Mouse (Mus musculus): ENCODE results near the gene Selenoo.

The Selenoo gene

DNA sequence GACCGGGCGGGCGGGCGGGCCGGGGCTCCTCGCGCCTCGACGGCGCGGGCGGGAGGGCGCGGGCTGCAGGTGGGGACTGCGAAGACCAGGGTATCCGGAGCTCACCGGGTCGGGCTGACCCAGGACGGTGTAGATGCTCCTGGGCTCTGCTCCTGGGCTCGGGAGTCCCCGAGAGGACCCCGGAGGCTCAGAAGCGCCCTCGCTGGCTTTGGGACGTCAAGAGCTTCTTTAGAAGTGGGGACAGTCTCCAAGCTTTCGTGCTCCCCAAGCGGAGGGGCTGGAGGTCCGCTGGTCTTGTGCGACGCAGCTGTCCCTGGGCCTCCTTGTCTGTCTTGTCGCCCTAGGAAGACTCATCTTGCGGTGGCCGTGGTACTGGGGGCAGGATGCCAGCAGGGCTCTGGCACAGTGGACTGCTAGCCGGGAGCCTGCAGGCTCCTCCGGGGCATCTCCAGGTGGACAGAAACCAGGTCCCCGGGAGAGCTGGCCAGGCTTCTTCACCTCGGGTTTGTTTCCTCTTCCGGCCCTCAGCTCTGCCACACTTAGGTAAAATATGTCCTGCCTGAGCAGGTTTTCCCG, 12.6 kb upstream of the Selenoo start:
- peak; percentile 41 for DNase-seq

- peak; percentile 71 for DNase-seq
Measured at GRCm38 (mm10) chr15:89078208-89078836, 10.6 kb upstream of the Selenoo start.

DNA sequence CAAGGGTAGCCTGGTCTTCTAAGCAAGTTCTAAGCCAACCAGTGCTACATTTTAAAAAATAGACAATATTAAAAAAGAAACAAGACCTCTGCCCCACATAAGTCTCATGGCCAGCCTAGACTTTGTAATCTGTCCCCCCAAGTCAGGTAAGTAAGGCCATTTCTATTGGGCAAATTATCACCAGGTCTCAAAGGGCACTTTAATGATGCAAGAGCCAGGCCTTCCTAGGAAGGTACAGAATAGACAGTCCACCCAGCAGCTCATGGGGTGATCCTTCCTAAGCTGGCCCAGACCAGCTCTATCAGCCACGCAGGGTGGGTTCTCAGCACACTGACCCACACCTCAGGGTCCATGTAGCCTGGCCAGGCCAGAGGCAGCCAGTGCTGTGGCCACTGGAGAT, 5.0 kb upstream of the Selenoo start:
- no peak for DNase-seq

GRCm38 (mm10) chr15:89084826-89085225, 4.1 kb upstream of the Selenoo start:
- DNase-seq = no peak

DNA sequence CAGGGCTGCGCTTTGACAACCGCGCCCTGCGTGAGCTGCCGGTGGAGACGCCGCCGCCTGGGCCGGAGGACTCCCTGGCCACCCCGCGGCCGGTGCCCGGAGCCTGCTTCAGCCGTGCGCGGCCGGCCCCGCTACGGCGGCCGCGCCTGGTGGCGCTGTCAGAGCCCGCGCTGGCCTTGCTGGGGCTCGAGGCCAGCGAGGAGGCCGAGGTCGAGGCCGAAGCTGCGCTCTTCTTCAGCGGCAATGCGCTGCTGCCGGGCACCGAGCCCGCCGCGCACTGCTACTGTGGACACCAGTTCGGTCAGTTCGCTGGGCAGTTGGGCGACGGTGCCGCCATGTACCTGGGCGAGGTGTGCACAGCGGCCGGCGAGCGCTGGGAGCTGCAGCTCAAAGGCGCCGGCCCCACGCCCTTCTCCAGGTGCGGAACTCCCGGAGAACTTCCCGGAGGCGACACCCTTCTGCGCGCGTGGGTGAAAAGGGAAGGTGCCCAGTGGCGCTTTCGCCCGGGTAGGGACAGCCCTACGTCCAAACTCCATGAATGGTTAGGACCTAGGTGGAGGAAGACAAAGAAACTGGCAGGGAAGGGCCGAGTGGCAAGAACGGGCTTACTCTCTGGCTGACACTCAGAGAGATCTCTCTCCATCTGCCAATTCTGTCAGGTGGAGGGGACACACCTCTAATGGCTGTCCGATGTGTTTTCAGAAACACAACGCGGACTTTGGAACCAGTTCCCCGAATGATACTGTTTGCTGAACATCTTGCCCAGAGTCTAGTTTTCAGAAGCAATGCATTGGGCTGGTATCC, 566 bp downstream of the Selenoo start:
- peak; percentile 35 for DNase-seq

- no peak for DNase-seq
Measured at GRCm38 (mm10) chr15:89090662-89091061, 1.8 kb downstream of the Selenoo start.

DNA sequence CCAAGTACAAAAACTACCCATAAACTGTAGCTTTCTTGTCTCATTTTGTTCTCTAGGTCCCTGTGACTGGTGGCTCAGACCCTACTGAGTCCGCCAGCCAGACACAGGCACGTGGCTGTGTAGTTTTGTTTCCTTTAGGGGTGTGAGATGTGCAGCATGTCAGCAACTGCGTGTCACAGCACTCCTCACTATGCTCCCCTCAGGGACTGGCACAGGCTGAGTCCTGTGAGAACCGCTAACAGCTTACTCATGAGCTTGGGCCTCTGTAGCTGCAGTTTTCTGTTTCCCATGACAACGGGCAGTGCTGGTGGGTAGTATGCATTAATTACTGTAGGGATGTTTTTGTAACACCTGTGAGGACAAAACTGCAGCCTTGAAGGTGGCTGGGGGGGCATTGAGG, 3.3 kb downstream of the Selenoo start:
- no peak for DNase-seq

DNA sequence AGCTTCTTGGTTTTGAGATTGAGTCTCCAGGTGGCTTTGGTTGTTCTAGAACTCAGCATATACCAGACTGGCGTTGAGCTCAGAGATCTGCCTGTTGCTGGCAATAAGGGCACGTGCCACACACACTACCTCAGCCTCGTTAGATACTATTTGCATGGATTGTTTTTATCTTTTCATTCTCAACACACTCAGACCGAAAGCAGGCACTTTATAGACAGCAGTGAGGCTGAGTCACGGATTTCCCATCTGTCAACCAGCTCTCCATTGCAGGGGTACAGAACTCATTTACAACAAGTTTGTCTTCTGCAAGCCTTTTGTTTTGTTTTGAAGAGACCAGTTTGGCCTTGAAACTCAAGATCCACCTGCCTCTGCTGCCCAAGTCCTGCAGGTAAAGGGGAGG, 8.6 kb downstream of the Selenoo start:
- DNase-seq = no peak

DNA sequence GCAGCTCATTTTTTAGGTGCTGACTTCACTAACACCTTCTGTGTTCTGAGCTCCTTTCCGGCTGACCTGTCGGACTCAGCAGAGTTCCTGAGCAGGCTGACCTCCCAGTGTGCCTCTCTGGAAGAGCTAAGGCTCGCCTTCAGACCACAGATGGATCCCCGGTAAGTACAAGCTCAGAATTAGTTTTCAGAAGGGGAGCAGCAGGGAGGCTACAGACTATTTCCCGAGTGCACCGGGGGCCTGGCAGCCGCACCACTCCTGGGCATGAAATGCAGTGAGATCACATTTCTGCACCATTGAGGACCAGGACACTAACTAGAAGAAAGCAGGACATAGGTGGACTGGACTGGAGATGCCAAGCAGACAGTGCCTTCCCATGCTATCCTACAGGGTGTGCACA, 9.7 kb downstream of the Selenoo start:
- DNase-seq = no peak

DNA sequence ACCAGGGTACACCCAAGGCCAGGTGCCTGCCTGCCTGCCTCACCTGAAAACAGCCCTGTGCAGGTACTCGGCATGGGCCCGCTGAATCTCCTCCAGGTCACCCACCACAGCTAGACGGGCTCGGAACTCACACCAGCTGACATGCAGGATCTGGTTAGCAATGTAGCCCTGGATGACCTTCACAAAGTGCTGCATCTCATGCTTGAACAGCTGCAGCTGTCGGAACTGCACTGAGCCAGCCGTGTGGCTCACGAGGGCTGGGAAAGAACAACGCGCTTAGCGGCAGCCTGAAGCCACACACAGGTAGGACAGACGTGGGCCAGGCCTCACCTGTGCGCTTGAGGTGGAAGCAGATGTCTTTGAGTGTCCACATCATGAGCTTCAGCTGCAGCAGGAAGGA, 11.9 kb downstream of the Selenoo start:
- no peak for DNase-seq

DNA sequence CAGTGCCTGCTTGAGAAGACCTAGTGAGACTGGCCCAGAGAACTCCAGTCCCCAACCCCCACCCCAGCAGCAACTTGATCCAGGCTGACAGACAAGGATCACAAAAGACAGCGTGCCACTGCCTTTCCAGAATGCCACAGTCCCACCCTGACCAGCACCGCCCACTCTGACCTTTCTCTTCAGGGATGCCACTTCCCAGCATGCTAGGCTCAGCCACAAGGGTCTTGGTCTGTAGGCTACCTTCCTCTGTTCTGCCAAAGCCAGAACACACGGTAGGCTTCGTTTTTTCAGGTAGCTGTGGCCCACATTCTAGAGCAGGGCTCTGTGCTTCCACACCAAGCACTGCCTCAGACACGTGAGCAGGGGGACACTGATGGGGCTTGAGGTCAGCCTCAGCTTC, 13.8 kb downstream of the Selenoo start:
- no peak for DNase-seq

- no peak for DNase-seq
Measured at GRCm38 (mm10) chr15:89103921-89104320, 15.0 kb downstream of the Selenoo start.

GRCm38 (mm10) chr15:89104425-89104824, 15.5 kb downstream of the Selenoo start:
- DNase-seq = no peak

GRCm38 (mm10) chr15:89106073-89106472, 17.2 kb downstream of the Selenoo start:
- no peak for DNase-seq

DNA sequence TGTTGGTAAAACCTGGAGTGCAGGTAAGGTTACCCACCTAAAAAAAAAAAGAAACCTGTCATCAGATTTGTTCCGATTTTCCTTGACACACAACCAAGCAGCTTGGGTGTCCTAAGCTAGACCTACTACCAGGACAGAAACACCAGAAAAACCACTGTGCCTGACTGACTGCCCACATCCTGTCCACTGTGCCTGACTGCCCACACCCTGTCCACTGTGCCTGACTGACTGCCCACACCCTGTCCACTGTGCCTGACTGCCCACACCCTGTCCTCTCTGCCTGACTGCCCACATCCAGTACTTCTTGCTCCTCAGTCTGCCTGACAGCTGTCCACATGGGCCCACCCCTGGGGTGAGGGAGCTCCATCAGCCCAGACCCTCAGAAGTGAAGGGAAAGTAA, 18.1 kb downstream of the Selenoo start:
- no peak for DNase-seq

DNA sequence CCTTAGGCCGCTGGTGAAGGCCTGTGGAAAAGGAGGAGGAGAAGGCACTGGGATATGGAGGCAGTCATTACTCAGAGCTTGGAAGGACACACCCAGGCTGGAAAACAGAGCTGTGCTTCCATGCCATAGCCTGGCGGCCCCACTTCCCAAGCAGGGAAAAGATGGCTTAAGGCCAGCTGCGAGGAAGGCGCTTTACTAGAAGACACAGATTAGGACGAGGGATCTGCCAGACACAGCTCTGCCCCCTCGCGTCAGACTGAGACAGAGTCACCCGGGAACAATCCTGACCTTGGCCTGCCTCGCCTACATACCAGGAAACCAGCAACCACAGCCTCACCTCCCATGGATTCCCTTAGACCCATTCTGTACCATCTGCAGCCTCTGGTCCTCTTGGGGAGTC, 21.3 kb downstream of the Selenoo start:
- DNase-seq = no peak

GRCm38 (mm10) chr15:89118007-89118406, 29.1 kb downstream of the Selenoo start:
- no peak for DNase-seq

GRCm38 (mm10) chr15:89122649-89123366, 33.9 kb downstream of the Selenoo start, which contains the start of gene Tubgcp6:
Tubgcp6 (minus strand) TSS chr15:89123112.
- peak; percentile 93 for DNase-seq

- DNase-seq = peak; percentile 41
Measured at GRCm38 (mm10) chr15:89123595-89123994, 34.7 kb downstream of the Selenoo start.

- no peak for DNase-seq
Measured at GRCm38 (mm10) chr15:89124312-89124711, 35.4 kb downstream of the Selenoo start.

- no peak for DNase-seq
Measured at GRCm38 (mm10) chr15:89125351-89125750, 36.5 kb downstream of the Selenoo start.

- DNase-seq = no peak
Measured at GRCm38 (mm10) chr15:89126622-89127021, 37.7 kb downstream of the Selenoo start.

GRCm38 (mm10) chr15:89127364-89127940, 38.6 kb downstream of the Selenoo start:
- DNase-seq = no peak
